Mouse (Mus musculus): ENCODE data around the gene Tcea3. TPM values are rescaled to one million over a fixed set of nuclear protein-coding genes. Genes with fewer than 3 reads are reported as not detected.

Gene Tcea3
- polyA plus RNA-seq, 1 experiment from 2014 or later, result 12.0 TPM

- no peak overlapping the region for H3K4me3 ChIP-seq (ENCODE audit: low read depth, low read length)
- DNase-seq, result no peak
- peaks cover 54% of the 10 kb centered on the region for H3K27me3 ChIP-seq (ENCODE audit: insufficient read depth, low read length)
- H3K9ac ChIP-seq, result no peak overlapping the region
- peaks cover 15% of the 10 kb centered on the region; the same call in 1 of the 2 replicates for H3K36me3 ChIP-seq (ENCODE audit: insufficient read depth)
- ATAC-seq (ENCODE audit: insufficient read depth), result no peak
- H3K9me3 ChIP-seq (ENCODE audit: low read depth, low read length), result no peaks in the 10 kb centered on the region
- no peak overlapping the region for H3K4me2 ChIP-seq
- no peak overlapping the region for H3K27ac ChIP-seq (ENCODE audit: low read depth)
- no peak for TF ChIP-seq CTCF (IDR thresholded peaks at IDR 0.05; ENCODE audit: low read depth)
- H3K4me1 ChIP-seq (ENCODE audit: insufficient read depth), result peaks cover 16% of the 10 kb centered on the region
- 50% methylated on average over 5 of the region's 5 CpGs for WGBS
These were observed 1.8 kb upstream of the Tcea3 start for GRCm38 (mm10) chr4:136245681-136246080.

- Histone ChIP-seq H3K9ac (no peak overlapping the region), H3K4me2 (peak overlapping the region; percentile 93; the same call in 1 of the 2 replicates), H3K27me3 (ENCODE audit: insufficient read depth, low read length) (peaks cover 54% of the 10 kb centered on the region), H3K4me3 (ENCODE audit: low read depth, low read length) (no peak overlapping the region), H3K4me1 (ENCODE audit: insufficient read depth) (peaks cover 16% of the 10 kb centered on the region), H3K9me3 (ENCODE audit: low read depth, low read length) (no peaks in the 10 kb centered on the region), H3K27ac (ENCODE audit: low read depth) (no peak overlapping the region), H3K36me3 (ENCODE audit: insufficient read depth) (peaks cover 11% of the 10 kb centered on the region; the same call in 1 of the 2 replicates)
- DNase-seq (peak; percentile 27), ATAC-seq (ENCODE audit: insufficient read depth) (no peak)
- WGBS, result 8% methylated on average over 12 of the region's 12 CpGs
- TF ChIP-seq CTCF (IDR thresholded peaks at IDR 0.05; ENCODE audit: low read depth), result no peak
These were observed 960 bp upstream of the Tcea3 start for GRCm38 (mm10) chr4:136246568-136246969.

GRCm38 (mm10) chr4:136247386-136247728 lies 172 bp upstream of the Tcea3 start:
- peak; percentile 57 for DNase-seq
- Histone ChIP-seq H3K9ac (peak overlapping the region; percentile 60), H3K4me1 (ENCODE audit: insufficient read depth) (peaks cover 16% of the 10 kb centered on the region), H3K4me2 (peak overlapping the region; percentile 93), H3K4me3 (ENCODE audit: low read depth, low read length) (peak overlapping the region; percentile 50), H3K27ac (ENCODE audit: low read depth) (no peak overlapping the region), H3K36me3 (ENCODE audit: insufficient read depth) (peaks cover 11% of the 10 kb centered on the region; the same call in 1 of the 2 replicates), H3K9me3 (ENCODE audit: low read depth, low read length) (no peaks in the 10 kb centered on the region), H3K27me3 (ENCODE audit: insufficient read depth, low read length) (peaks cover 54% of the 10 kb centered on the region)
- no peak for TF ChIP-seq CTCF (IDR thresholded peaks at IDR 0.05; ENCODE audit: low read depth)
- WGBS, result 2% methylated on average over 14 of the region's 14 CpGs
- no peak for ATAC-seq (ENCODE audit: insufficient read depth)

- 1% methylated on average over 37 of the region's 37 CpGs for WGBS
- H3K9ac ChIP-seq, result peak overlapping the region; percentile 60
- peaks cover 3% of the 10 kb centered on the region; the same call in 1 of the 2 replicates for H3K36me3 ChIP-seq (ENCODE audit: insufficient read depth)
- H3K27me3 ChIP-seq (ENCODE audit: insufficient read depth, low read length), result peaks cover 54% of the 10 kb centered on the region
- H3K4me3 ChIP-seq (ENCODE audit: low read depth, low read length), result peak overlapping the region; percentile 50
- H3K27ac ChIP-seq (ENCODE audit: low read depth), result no peak overlapping the region
- no peaks in the 10 kb centered on the region for H3K9me3 ChIP-seq (ENCODE audit: low read depth, low read length)
- H3K4me1 ChIP-seq (ENCODE audit: insufficient read depth), result peaks cover 16% of the 10 kb centered on the region
- H3K4me2 ChIP-seq, result peak overlapping the region; percentile 93
- DNase-seq, result no peak
- TF ChIP-seq CTCF (IDR thresholded peaks at IDR 0.05; ENCODE audit: low read depth), result no peak
- ATAC-seq (ENCODE audit: insufficient read depth), result no peak
These were observed 1.2 kb downstream of the Tcea3 start for GRCm38 (mm10) chr4:136248464-136249331.

- ATAC-seq (ENCODE audit: insufficient read depth), result no peak
- no peak for DNase-seq
- TF ChIP-seq CTCF (IDR thresholded peaks at IDR 0.05; ENCODE audit: low read depth), result no peak
- WGBS, result 15% methylated on average over 11 of the region's 11 CpGs
- no peak overlapping the region for H3K9ac ChIP-seq
- peak overlapping the region; percentile 93 for H3K4me2 ChIP-seq
- H3K4me3 ChIP-seq (ENCODE audit: low read depth, low read length), result peak overlapping the region; percentile 50
- H3K27me3 ChIP-seq (ENCODE audit: insufficient read depth, low read length), result peaks cover 54% of the 10 kb centered on the region
- no peaks in the 10 kb centered on the region for H3K36me3 ChIP-seq (ENCODE audit: insufficient read depth)
- peaks cover 16% of the 10 kb centered on the region for H3K4me1 ChIP-seq (ENCODE audit: insufficient read depth)
- H3K9me3 ChIP-seq (ENCODE audit: low read depth, low read length), result no peaks in the 10 kb centered on the region
- no peak overlapping the region for H3K27ac ChIP-seq (ENCODE audit: low read depth)
These were observed 1.8 kb downstream of the Tcea3 start for GRCm38 (mm10) chr4:136249332-136249647.

GRCm38 (mm10) chr4:136249780-136250179 lies 2.3 kb downstream of the Tcea3 start:
- Histone ChIP-seq H3K36me3 (ENCODE audit: insufficient read depth) (no peaks in the 10 kb centered on the region), H3K4me1 (ENCODE audit: insufficient read depth) (peaks cover 16% of the 10 kb centered on the region), H3K27me3 (ENCODE audit: insufficient read depth, low read length) (peaks cover 54% of the 10 kb centered on the region), H3K4me3 (ENCODE audit: low read depth, low read length) (0 out of 2 replicates have a peak overlapping the region, but pooled peaks have one; percentile 9), H3K9me3 (ENCODE audit: low read depth, low read length) (no peaks in the 10 kb centered on the region), H3K27ac (ENCODE audit: low read depth) (no peak overlapping the region), H3K9ac (no peak overlapping the region), H3K4me2 (peak overlapping the region; percentile 93)
- WGBS, result 18% methylated on average over 9 of the region's 9 CpGs
- DNase-seq, result peak; percentile 82
- ATAC-seq (ENCODE audit: insufficient read depth), result peak; percentile 60
- no peak for TF ChIP-seq CTCF (IDR thresholded peaks at IDR 0.05; ENCODE audit: low read depth)

- DNase-seq, result no peak
- H3K27ac ChIP-seq (ENCODE audit: low read depth), result no peak overlapping the region
- H3K9me3 ChIP-seq (ENCODE audit: low read depth, low read length), result no peaks in the 10 kb centered on the region
- WGBS, result 14% methylated on average over 6 of the region's 6 CpGs
- no peak overlapping the region for H3K4me3 ChIP-seq (ENCODE audit: low read depth, low read length)
- H3K27me3 ChIP-seq (ENCODE audit: insufficient read depth, low read length), result no peaks in the 10 kb centered on the region
- H3K9ac ChIP-seq, result no peak overlapping the region
- H3K4me2 ChIP-seq, result no peak overlapping the region
- TF ChIP-seq CTCF (IDR thresholded peaks at IDR 0.05; ENCODE audit: low read depth), result no peak
- H3K4me1 ChIP-seq (ENCODE audit: insufficient read depth), result no peaks in the 10 kb centered on the region
- no peaks in the 10 kb centered on the region for H3K36me3 ChIP-seq (ENCODE audit: insufficient read depth)
- no peak for ATAC-seq (ENCODE audit: insufficient read depth)
These were observed 8.4 kb downstream of the Tcea3 start for GRCm38 (mm10) chr4:136255919-136256318.

Data from lung, embryonic 14.5 days (tissue).